Mouse (Mus musculus): ENCODE measurements around the gene Gm21739.
"Not testable (repeated sequence)": the region's sequence is repeated elsewhere in the genome, so short reads cannot be mapped to it uniquely, and the experiment has no call there.

Gm21739 gene

DNA sequence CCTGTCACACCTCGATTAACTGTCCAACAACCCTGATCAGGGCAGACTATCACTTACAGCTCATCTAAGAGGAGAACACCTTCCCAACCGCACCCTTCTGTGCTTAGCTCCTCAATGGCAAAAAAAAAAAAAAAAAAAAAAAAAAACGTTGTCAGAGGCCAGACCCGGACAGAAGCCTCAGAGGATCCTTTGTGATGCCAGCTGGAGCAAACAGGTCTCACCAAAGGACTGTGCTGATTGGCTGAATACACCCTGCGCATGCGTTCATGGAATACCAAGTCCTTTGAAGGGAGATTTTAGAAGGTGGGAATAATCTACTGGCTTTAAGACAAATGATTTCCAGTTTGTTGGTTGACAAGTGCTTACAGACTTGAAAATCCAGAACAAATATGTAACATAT, at the start of gene Gm21739:
Gm21739 (minus strand) TSS at position 101 of the 400 bp plus-strand sequence.
- not testable (repeated sequence) for DNase-seq (ENCODE audit: low read depth, low spot score)
